Mouse (Mus musculus) forebrain, embryonic 13.5 days (tissue): ENCODE measurements around the gene Mylk3. TPM values are rescaled to one million over a fixed set of nuclear protein-coding genes. Genes with fewer than 3 reads are reported as not detected.
A peak's percentile ranks its signal among the peaks of the same experiment; 100 is the strongest.

Experiments used
- ATAC-seq: fragments of 200-750 bp; cut with Nextera tagmentation; 2 replicates; pipeline ENCODE4 v1.8.0; 2017
- H3K27ac ChIP-seq: fragments of 300-500 bp; sonication (generic); 2 replicates; pipeline ENCODE4 v1.5.1; 2015; ENCODE audit warnings: inconsistent platforms, mild to moderate bottlenecking, moderate library complexity
- H3K27me3 ChIP-seq: fragments of 300-500 bp; sonication (generic); 2 replicates; pipeline ENCODE4 v1.6.1; 2015; ENCODE audit warnings: mild to moderate bottlenecking, inconsistent platforms
- H3K36me3 ChIP-seq: fragments of 300-500 bp; sonication (generic); 2 replicates; pipeline ENCODE4 v1.6.1; 2015; ENCODE audit warnings: mild to moderate bottlenecking, inconsistent platforms; ENCODE audit not compliant: poor library complexity, severe bottlenecking
- H3K4me1 ChIP-seq: fragments of 300-500 bp; sonication (generic); 2 replicates; pipeline ENCODE4 v1.6.1; 2015; ENCODE audit warnings: inconsistent platforms
- H3K4me2 ChIP-seq: fragments of 300-500 bp; sonication (generic); 2 replicates; pipeline ENCODE4 v1.6.1; 2015; ENCODE audit warnings: inconsistent platforms, mild to moderate bottlenecking, moderate library complexity
- H3K4me3 ChIP-seq: fragments of 300-500 bp; sonication (generic); 2 replicates; pipeline ENCODE4 v1.5.1; 2015; ENCODE audit warnings: mild to moderate bottlenecking, inconsistent platforms
- H3K9ac ChIP-seq: fragments of 300-500 bp; sonication (generic); 2 replicates; pipeline ENCODE4 v1.6.1; 2015; ENCODE audit warnings: mild to moderate bottlenecking, inconsistent platforms
- H3K9me3 ChIP-seq: fragments of 300-500 bp; sonication (generic); replicated peaks from 2 replicates; pipeline ENCODE4 v1.6.1; 2016; ENCODE audit warnings: inconsistent platforms
- WGBS: fragments of 180-500 bp; shearing (Covaris S2); methylation state at CpG from one replicate; pipeline ENCODE4 v1.1.7; 2015; 5-methylcytosine and 5-hydroxymethylcytosine counted together
- polyA plus RNA-seq: library from polyadenylated mRNA; unstranded; fragments of >200 nt; fragmentation: Nextera tagmentation; extraction: Ambion mirVana; gene quantifications from 2 replicates; pipeline ENCODE4 v1.2.1, GENCODE M21; 2015

Mylk3 gene
- 0.45 and 0.60 TPM in 2 replicates for polyA plus RNA-seq

- no peaks in the 10 kb centered on the region for H3K27me3 ChIP-seq
- WGBS, result 89% methylated on average over 6 of the region's 6 CpGs
- no peak within 1 kb of the TSS for H3K27ac ChIP-seq
- H3K4me2 ChIP-seq, result no peak within 1 kb of the TSS
- ATAC-seq, result no peak
- H3K9me3 ChIP-seq, result no peaks in the 10 kb centered on the region
- H3K4me3 ChIP-seq, result no peak within 1 kb of the TSS
- no peaks in the 10 kb centered on the region for H3K36me3 ChIP-seq
- H3K4me1 ChIP-seq, result no peaks in the 10 kb centered on the region
- H3K9ac ChIP-seq, result no peak within 1 kb of the TSS
Observed at GRCm38 (mm10) chr8:85386205-85386604, at the start of gene Mylk3. TSS of gene Mylk3 (minus strand) at chr8:85386345.

DNA sequence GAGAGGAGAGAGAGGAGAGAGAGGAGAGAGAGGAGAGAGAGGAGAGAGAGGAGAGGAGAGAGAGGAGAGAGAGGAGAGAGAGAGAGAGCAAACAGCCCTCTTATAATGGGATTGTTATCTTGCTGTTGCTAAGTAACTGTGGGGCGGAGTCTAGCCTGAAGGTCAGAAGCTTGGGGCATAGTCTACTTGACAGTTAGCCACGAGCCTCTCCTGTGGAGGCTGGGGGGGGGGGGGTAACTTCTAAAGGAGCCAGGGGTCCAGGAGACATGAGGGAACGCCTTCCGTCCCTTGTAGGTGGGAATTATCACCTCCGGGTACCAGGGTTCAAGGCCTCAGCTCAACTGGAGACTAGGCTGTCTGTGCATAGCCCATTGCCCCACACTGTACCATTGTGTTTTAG is 49.6 kb upstream of the Mylk3 start:
- no peak overlapping the region for H3K4me3 ChIP-seq
- no peaks in the 10 kb centered on the region for H3K9me3 ChIP-seq
- H3K27ac ChIP-seq, result no peak overlapping the region
- 61% methylated on average over 5 of the region's 5 CpGs for WGBS
- H3K27me3 ChIP-seq, result no peaks in the 10 kb centered on the region
- H3K4me1 ChIP-seq, result peaks cover 8% of the 10 kb centered on the region
- no peaks in the 10 kb centered on the region for H3K36me3 ChIP-seq
- H3K4me2 ChIP-seq, result no peak overlapping the region
- H3K9ac ChIP-seq, result no peak overlapping the region
- no peak for ATAC-seq

- no peaks in the 10 kb centered on the region for H3K36me3 ChIP-seq
- ATAC-seq, result no peak
- no peaks in the 10 kb centered on the region for H3K27me3 ChIP-seq
- H3K4me1 ChIP-seq, result peaks cover 15% of the 10 kb centered on the region
- H3K4me2 ChIP-seq, result no peak overlapping the region
- no peak overlapping the region for H3K4me3 ChIP-seq
- no peak overlapping the region for H3K9ac ChIP-seq
- no peak overlapping the region for H3K27ac ChIP-seq
- H3K9me3 ChIP-seq, result no peaks in the 10 kb centered on the region
- WGBS, result 71% methylated on average over 12 of the region's 12 CpGs
Observed at GRCm38 (mm10) chr8:85434817-85435216, 48.7 kb upstream of the Mylk3 start.

GRCm38 (mm10) chr8:85433017-85433393 is 46.9 kb upstream of the Mylk3 start:
- peaks cover 28% of the 10 kb centered on the region for H3K4me1 ChIP-seq
- WGBS, result 4% methylated on average over 6 of the region's 6 CpGs
- peak overlapping the region; percentile 80 for H3K4me3 ChIP-seq
- no peaks in the 10 kb centered on the region for H3K9me3 ChIP-seq
- no peaks in the 10 kb centered on the region for H3K36me3 ChIP-seq
- peak overlapping the region; percentile 65 for H3K4me2 ChIP-seq
- H3K9ac ChIP-seq, result peak overlapping the region; percentile 35; the same call in 1 of the 2 replicates
- peak; percentile 77; the same call in 1 of the 2 replicates for ATAC-seq
- peak overlapping the region; percentile 27; the same call in 1 of the 2 replicates for H3K27ac ChIP-seq
- no peaks in the 10 kb centered on the region for H3K27me3 ChIP-seq

DNA sequence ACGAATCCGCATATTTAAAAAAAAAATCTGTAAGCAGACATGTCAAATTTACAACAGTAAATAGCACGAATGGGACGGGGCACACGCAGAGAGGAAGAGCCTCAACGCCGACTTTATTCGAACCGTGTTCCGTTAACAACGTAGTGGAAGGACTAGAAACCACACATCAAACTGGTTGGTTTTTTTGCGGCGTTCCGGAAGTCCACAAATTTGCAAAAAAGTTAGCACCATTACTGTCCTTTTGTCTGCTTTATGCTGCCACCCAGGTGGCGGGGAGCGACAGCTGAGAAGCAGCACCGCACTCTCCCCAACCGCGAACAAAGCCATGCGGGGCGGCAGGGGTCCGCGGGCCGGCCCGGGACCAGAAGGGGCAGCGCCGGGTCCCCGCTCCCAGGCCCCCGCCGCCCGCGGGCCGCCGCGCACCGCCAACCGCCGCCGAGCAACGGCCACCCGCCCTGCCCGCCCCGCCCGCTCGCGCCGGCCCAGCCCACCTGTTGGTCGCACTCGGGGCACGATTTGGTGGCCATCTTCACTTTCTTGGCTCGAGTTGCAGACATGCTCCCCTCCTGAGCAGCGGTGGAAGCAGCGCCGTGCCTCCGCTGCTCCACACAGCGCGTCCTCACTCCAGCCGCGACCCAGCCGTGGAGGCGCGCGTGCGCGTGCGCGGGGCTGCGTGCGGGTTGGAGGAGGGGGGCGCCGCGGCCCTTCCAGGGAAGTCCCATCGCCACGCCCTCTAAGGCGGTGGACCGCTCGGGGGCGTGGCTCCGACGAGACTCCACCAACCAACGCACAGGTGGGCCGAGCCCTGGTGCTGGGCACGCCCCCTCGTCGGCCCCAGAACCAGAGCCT is 46.2 kb upstream of the Mylk3 start, which contains the start of gene 4921524J17Rik:
4921524J17Rik (minus strand) TSS at position 666 of the 849 bp plus-strand sequence.
- H3K9ac ChIP-seq, result peak within 1 kb of the TSS; percentile 88
- WGBS, result under 1% methylated on average over 68 of the region's 85 CpGs
- no peaks in the 10 kb centered on the region for H3K36me3 ChIP-seq
- ATAC-seq, result peak; percentile 100
- peak within 1 kb of the TSS; percentile 80 for H3K4me3 ChIP-seq
- H3K4me2 ChIP-seq, result peak within 1 kb of the TSS; percentile 65
- no peaks in the 10 kb centered on the region for H3K9me3 ChIP-seq
- H3K4me1 ChIP-seq, result peaks cover 34% of the 10 kb centered on the region
- no peaks in the 10 kb centered on the region for H3K27me3 ChIP-seq
- peak within 1 kb of the TSS; percentile 93 for H3K27ac ChIP-seq

DNA sequence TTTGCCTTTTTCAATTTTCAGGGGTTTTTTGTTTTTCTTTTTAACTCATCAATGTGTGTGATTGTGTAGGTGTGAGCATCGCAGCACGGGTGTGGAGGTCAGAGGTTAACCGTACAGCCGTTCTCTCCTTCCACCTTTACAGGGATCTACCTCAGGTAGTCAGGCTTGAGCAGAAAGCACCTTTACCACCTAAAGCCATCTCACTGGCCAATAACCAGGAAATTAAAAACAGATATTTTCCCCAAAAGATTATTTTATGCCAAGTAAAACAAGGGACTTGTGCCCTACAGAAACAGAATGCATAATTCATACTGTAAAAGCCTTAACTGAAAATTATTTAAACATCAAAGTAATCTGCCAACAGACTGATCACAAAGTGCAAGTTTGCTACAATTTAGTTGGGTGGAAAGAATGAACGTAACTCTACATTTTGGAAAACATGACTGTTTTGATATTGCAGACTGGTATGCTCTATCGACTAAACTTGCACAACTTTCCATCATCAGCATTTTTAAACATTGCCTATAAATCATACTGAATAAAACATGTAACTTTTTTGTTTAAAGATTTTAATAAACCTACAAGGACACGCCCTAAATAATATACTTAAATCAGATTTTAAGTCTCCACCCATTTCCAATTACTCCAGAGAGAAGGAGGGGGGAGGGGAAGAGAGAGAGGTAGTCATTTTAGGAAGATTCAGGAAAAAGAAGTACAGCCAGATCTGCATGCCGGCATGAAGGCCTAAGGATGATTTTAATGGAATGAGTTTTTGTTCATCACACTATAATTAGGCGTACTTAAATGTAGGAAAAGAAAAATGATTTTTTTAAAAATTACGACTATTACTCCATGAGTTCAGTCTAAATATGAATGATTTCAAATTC is 45.4 kb upstream of the Mylk3 start:
- peaks cover 40% of the 10 kb centered on the region for H3K4me1 ChIP-seq
- no peak for ATAC-seq
- H3K27ac ChIP-seq, result peak overlapping the region; percentile 93; the same call in 1 of the 2 replicates
- H3K36me3 ChIP-seq, result no peaks in the 10 kb centered on the region
- H3K27me3 ChIP-seq, result no peaks in the 10 kb centered on the region
- H3K9ac ChIP-seq, result peak overlapping the region; percentile 88
- no peaks in the 10 kb centered on the region for H3K9me3 ChIP-seq
- peak overlapping the region; percentile 65 for H3K4me2 ChIP-seq
- H3K4me3 ChIP-seq, result peak overlapping the region; percentile 80
- WGBS, result 20% methylated on average over 10 of the region's 10 CpGs

- Histone ChIP-seq H3K9ac (peak overlapping the region; percentile 88), H3K4me2 (peak overlapping the region; percentile 65), H3K4me3 (peak overlapping the region; percentile 80), H3K27me3 (no peaks in the 10 kb centered on the region), H3K27ac (no peak overlapping the region; the same call in 1 of the 2 replicates), H3K4me1 (peaks cover 42% of the 10 kb centered on the region), H3K36me3 (no peaks in the 10 kb centered on the region), H3K9me3 (no peaks in the 10 kb centered on the region)
- no peak for ATAC-seq
- WGBS, result 15% methylated on average over 3 of the region's 3 CpGs
Observed at GRCm38 (mm10) chr8:85430801-85431200, 44.7 kb upstream of the Mylk3 start.

GRCm38 (mm10) chr8:85429219-85429618 is 43.1 kb upstream of the Mylk3 start:
- Histone ChIP-seq H3K27me3 (no peaks in the 10 kb centered on the region), H3K4me3 (peak overlapping the region; percentile 14; the same call in 1 of the 2 replicates), H3K4me2 (peak overlapping the region; percentile 46), H3K27ac (no peak overlapping the region), H3K9ac (no peak overlapping the region), H3K9me3 (no peaks in the 10 kb centered on the region), H3K36me3 (no peaks in the 10 kb centered on the region), H3K4me1 (peaks cover 42% of the 10 kb centered on the region)
- ATAC-seq, result no peak
- 13% methylated on average over 4 of the region's 4 CpGs for WGBS

- Histone ChIP-seq H3K4me2 (no peak overlapping the region), H3K27ac (no peak overlapping the region), H3K36me3 (0 out of 2 replicates have a peak, but pooled peaks cover 2% of the 10 kb centered on the region), H3K9me3 (no peaks in the 10 kb centered on the region), H3K27me3 (no peaks in the 10 kb centered on the region), H3K9ac (no peak overlapping the region), H3K4me3 (no peak overlapping the region), H3K4me1 (peaks cover 42% of the 10 kb centered on the region)
- no peak for ATAC-seq
- 79% methylated on average over 4 of the region's 4 CpGs for WGBS
Observed at GRCm38 (mm10) chr8:85427026-85427425, 40.9 kb upstream of the Mylk3 start.

DNA sequence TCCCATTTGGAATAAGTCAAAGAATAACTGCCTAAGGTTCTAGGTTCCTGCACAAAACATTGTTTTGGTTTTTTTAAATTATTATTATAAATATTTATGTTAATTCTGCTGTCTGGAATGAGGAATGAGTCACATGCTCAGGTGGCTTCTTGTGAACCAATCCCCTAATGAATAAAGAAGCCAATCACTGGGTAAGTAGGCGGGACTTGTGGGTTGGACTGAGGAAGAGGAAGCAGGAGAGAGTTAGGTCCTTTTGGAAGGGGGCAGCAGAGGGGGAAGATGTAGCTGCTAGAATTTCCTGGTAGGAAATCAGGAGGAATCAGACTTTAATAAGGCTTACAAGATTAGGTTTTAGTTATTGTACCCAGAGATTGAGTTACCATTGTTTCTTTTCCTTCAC is 35.2 kb upstream of the Mylk3 start:
- no peak overlapping the region for H3K27ac ChIP-seq
- H3K4me3 ChIP-seq, result no peak overlapping the region
- H3K4me2 ChIP-seq, result no peak overlapping the region
- H3K9me3 ChIP-seq, result no peaks in the 10 kb centered on the region
- WGBS, result 90% methylated on average over 1 of the region's 1 CpGs
- H3K36me3 ChIP-seq, result peaks cover 22% of the 10 kb centered on the region; the same call in 1 of the 2 replicates
- no peak overlapping the region for H3K9ac ChIP-seq
- ATAC-seq, result no peak
- H3K27me3 ChIP-seq, result no peaks in the 10 kb centered on the region
- peaks cover 1% of the 10 kb centered on the region; the same call in 1 of the 2 replicates for H3K4me1 ChIP-seq

GRCm38 (mm10) chr8:85408526-85408925 is 22.4 kb upstream of the Mylk3 start:
- no peak for ATAC-seq
- no peaks in the 10 kb centered on the region for H3K27me3 ChIP-seq
- 83% methylated on average over 3 of the region's 3 CpGs for WGBS
- no peak overlapping the region for H3K9ac ChIP-seq
- no peak overlapping the region for H3K4me3 ChIP-seq
- no peaks in the 10 kb centered on the region for H3K9me3 ChIP-seq
- H3K4me1 ChIP-seq, result peaks cover 10% of the 10 kb centered on the region
- no peak overlapping the region for H3K27ac ChIP-seq
- H3K36me3 ChIP-seq, result peaks cover 13% of the 10 kb centered on the region
- H3K4me2 ChIP-seq, result no peak overlapping the region

DNA sequence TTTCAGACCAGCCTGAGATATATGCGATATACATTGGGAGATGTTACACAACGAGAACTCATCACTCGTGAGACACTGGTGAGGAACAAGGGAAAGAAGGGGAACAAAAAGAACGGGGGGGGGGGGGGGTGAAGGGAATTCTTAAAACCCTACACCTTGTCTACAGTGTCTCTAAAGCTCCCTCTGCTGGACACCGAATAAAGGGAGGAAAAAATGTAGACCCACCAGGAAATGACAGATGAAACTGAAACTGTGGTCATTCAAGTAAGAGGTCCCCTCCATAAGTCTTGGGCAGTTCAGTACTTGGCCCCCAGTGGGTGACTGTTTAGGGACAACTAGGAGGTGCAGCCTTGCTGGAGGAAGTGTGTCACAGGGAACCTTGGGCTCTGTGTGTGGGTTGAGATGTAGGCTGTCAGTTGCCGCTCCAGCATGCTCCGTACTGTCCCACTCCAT is 21.9 kb upstream of the Mylk3 start:
- ATAC-seq, result no peak
- H3K27ac ChIP-seq, result no peak overlapping the region
- H3K9ac ChIP-seq, result no peak overlapping the region

More for the DNA sequence above, 21.9 kb upstream of the Mylk3 start:
- H3K4me3 ChIP-seq, result no peak overlapping the region
- peaks cover 13% of the 10 kb centered on the region for H3K36me3 ChIP-seq
- no peaks in the 10 kb centered on the region for H3K27me3 ChIP-seq
- no peak overlapping the region for H3K4me2 ChIP-seq
- H3K4me1 ChIP-seq, result peaks cover 10% of the 10 kb centered on the region
- 68% methylated on average over 7 of the region's 7 CpGs for WGBS
- no peaks in the 10 kb centered on the region for H3K9me3 ChIP-seq
